Mouse (Mus musculus) neutrophil, adult 5-6 weeks (primary cell): ENCODE data around the gene Tubb2b. TPM values are rescaled to one million over a fixed set of nuclear protein-coding genes. Genes with fewer than 3 reads are reported as not detected.
"Not testable (repeated sequence)": the region's sequence is repeated elsewhere in the genome, so short reads cannot be mapped to it uniquely, and the experiment has no call there.

Source experiments
- ATAC-seq: fragments of 151-379, 151-347 bp; 2 replicates; pipeline ENCODE4 v1.8.0; 2017; ENCODE audit warnings: mild to moderate bottlenecking, moderate TSS enrichment; ENCODE audit not compliant: insufficient number of reproducible peaks, poor library complexity, low FRiP score, severe bottlenecking; ENCODE audit errors: extremely low read depth
- total RNA-seq: library from RNA; stranded (forward); fragments of 200-1000 nt; gene quantifications from 2 replicates; pipeline ENCODE4 v1.2.3, GENCODE M21; 2017

Gene Tubb2b
- total RNA-seq, 1 experiment from 2014 or later: 3.8 TPM

- ATAC-seq: no peak
These were observed 17.7 kb downstream of the Tubb2b start for GRCm38 (mm10) chr13:34112369-34113081.

- ATAC-seq: no peak
These were observed 18.4 kb downstream of the Tubb2b start for GRCm38 (mm10) chr13:34111878-34112277.

- no peak for ATAC-seq
These were observed 19.2 kb downstream of the Tubb2b start for GRCm38 (mm10) chr13:34111019-34111418.

GRCm38 (mm10) chr13:34109677-34110058 is 20.6 kb downstream of the Tubb2b start:
- no peak for ATAC-seq

GRCm38 (mm10) chr13:34109035-34109676 is 21.1 kb downstream of the Tubb2b start:
- no peak for ATAC-seq

- no peak for ATAC-seq
These were observed 23.3 kb downstream of the Tubb2b start for GRCm38 (mm10) chr13:34106999-34107398.

GRCm38 (mm10) chr13:34106256-34106655 is 24.0 kb downstream of the Tubb2b start:
- ATAC-seq: no peak

GRCm38 (mm10) chr13:34105364-34105763 is 24.9 kb downstream of the Tubb2b start:
- ATAC-seq: no peak

GRCm38 (mm10) chr13:34101908-34102307 is 28.4 kb downstream of the Tubb2b start:
- no peak for ATAC-seq

- ATAC-seq: no peak
These were observed 29.0 kb downstream of the Tubb2b start for GRCm38 (mm10) chr13:34101247-34101646.

GRCm38 (mm10) chr13:34100733-34101132 is 29.5 kb downstream of the Tubb2b start:
- ATAC-seq: no peak

GRCm38 (mm10) chr13:34097086-34097485 is 33.2 kb downstream of the Tubb2b start:
- ATAC-seq: no peak

GRCm38 (mm10) chr13:34096455-34096854 is 33.8 kb downstream of the Tubb2b start:
- ATAC-seq: no peak

GRCm38 (mm10) chr13:34095542-34096435 is 34.5 kb downstream of the Tubb2b start:
- ATAC-seq: no peak

GRCm38 (mm10) chr13:34089358-34089757 is 40.9 kb downstream of the Tubb2b start:
- ATAC-seq: no peak

GRCm38 (mm10) chr13:34088871-34089288 is 41.4 kb downstream of the Tubb2b start:
- peak; percentile 50; the same call in 1 of the 2 replicates for ATAC-seq

- ATAC-seq: not testable (repeated sequence)
These were observed 42.0 kb downstream of the Tubb2b start for GRCm38 (mm10) chr13:34088201-34088649.

- no peak for ATAC-seq
These were observed 43.0 kb downstream of the Tubb2b start for GRCm38 (mm10) chr13:34087052-34087812.
